In the genomic region with DNA sequence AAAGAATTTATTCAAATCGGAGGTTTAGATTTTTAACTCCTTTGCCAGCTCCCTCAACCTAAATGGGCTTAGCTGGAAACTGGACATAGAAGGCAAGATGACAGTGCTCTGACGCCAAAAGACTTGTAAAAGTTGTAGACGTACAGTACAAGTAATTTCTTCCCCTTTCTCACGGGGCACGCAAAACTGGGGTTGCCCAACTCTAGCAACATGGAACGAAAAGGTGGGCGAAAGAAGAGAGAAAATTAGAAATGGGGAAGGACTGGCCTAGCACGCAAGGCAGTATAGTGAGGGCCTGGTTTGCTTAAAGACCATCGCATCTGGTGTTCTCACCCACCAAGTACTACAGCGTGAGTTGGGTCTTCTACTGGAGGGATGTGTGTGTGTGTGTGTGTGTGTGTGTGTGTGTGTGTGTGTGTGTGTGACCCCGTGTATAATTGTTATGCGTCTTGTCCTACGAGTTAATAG, we compare ENCODE assay signal across 1 mouse cellular context.
TF ChIP-seq lines count a peak whose summit lies in the region.

No protein-coding gene starts in this region.

TF ChIP-seq in CH12.LX, 34 proteins besides CTCF, POLR2A, EP300 and RAD21 (continued from another document):
- peak; percentile 28; the same call in 1 of the 2 replicates for TF ChIP-seq MEF2A (IDR thresholded peaks at IDR 0.05; ENCODE audit: borderline replicate concordance, low read depth, low read length)
TF ChIP-seq in CH12.LX: peak in this region for 9.
